In genomic region chr10:110117341-110117740, GRCm38 (mm10) we compare ENCODE assay signal across 25 mouse cellular contexts.
"Had no signal": no experiment of that assay in that cellular context is flagged by ENCODE, and none has a peak within 500 bp of the region (broad histone marks: within the 10 kb centered on the region; RNA-seq: fewer than 3 reads in every experiment).

No protein-coding gene starts in this region.

- H3K4me3 ChIP-seq: gastrocnemius, adult 2 months; heart, embryonic 10.5 days; heart, embryonic 12.5 days; hindbrain, embryonic 13.5 days; hindbrain, embryonic 15.5 days; kidney, embryonic 15.5 days; limb, embryonic 10.5 days; limb, embryonic 12.5 days had no signal

- DNase-seq: gastrocnemius, adult 2 months; gastrocnemius, postnatal 10 days; gastrocnemius, postnatal 25 days; heart, adult 18-20 months; heart, postnatal 10 days; heart, postnatal 4 days; kidney, adult 11 months; kidney, adult 2 months; kidney, adult 9 months; kidney, postnatal 14 days; kidney, postnatal 36 days; layer of hippocampus, adult 9-11 months; layer of hippocampus, postnatal 36 days; liver had no signal

- H3K36me3 ChIP-seq: heart, embryonic 10.5 days; heart, embryonic 12.5 days; hindbrain, embryonic 13.5 days; hindbrain, embryonic 15.5 days; kidney, embryonic 15.5 days; limb, embryonic 10.5 days; limb, embryonic 12.5 days had no signal

- H3K4me2 ChIP-seq: heart, embryonic 12.5 days; hindbrain, embryonic 13.5 days; hindbrain, embryonic 15.5 days; kidney, embryonic 15.5 days; limb, embryonic 12.5 days; liver, embryonic 11.5 days had no signal

- H3K27me3 ChIP-seq: heart, embryonic 12.5 days; hindbrain, embryonic 13.5 days; hindbrain, embryonic 15.5 days; kidney, embryonic 15.5 days; limb, embryonic 12.5 days had no signal

- ATAC-seq: hindbrain, postnatal 0 days; intestine, embryonic 16.5 days had no signal

- H3K27ac ChIP-seq: gastrocnemius, adult 2 months; heart, embryonic 10.5 days; hindbrain, embryonic 13.5 days; hindbrain, embryonic 15.5 days; hindbrain, postnatal 0 days; kidney, embryonic 15.5 days; kidney, postnatal 0 days; limb, embryonic 10.5 days; limb, embryonic 12.5 days had no signal

- H3K9ac ChIP-seq: heart, embryonic 12.5 days; hindbrain, embryonic 13.5 days; hindbrain, embryonic 15.5 days; kidney, embryonic 15.5 days; limb, embryonic 12.5 days had no signal

- H3K9me3 ChIP-seq: heart, embryonic 10.5 days; heart, embryonic 12.5 days; hindbrain, embryonic 13.5 days; hindbrain, embryonic 15.5 days; kidney, embryonic 15.5 days; limb, embryonic 10.5 days; limb, embryonic 12.5 days had no signal

- H3K4me1 ChIP-seq: heart, embryonic 10.5 days; heart, embryonic 12.5 days; hindbrain, embryonic 15.5 days; limb, embryonic 12.5 days had no signal
